Mouse (Mus musculus) midbrain, embryonic 11.5 days (tissue): ENCODE data around the gene Ndufs7. TPM values are rescaled to one million over a fixed set of nuclear protein-coding genes. Genes with fewer than 3 reads are reported as not detected.
"Not testable (repeated sequence)": the region's sequence is repeated elsewhere in the genome, so short reads cannot be mapped to it uniquely, and the experiment has no call there.

ENCODE experiments used
- ATAC-seq: fragments of 200-750 bp; cut with Nextera tagmentation; 2 replicates; pipeline ENCODE4 v1.8.0; 2017; ENCODE audit warnings: moderate TSS enrichment, moderate library complexity; ENCODE audit not compliant: low FRiP score
- DNase-seq: peaks from one replicate; pipeline ENCODE4 v3.0.0; 2015; ENCODE audit warnings: low spot score; ENCODE audit errors: missing footprints
- H3K27ac ChIP-seq: fragments of 300-500 bp; sonication (generic); 2 replicates; pipeline ENCODE4 v1.5.1; 2014; ENCODE audit warnings: low read depth, low read length
- H3K27me3 ChIP-seq: fragments of 300-500 bp; sonication (generic); 2 replicates; pipeline ENCODE4 v1.6.1; 2014; ENCODE audit warnings: mild to moderate bottlenecking, low read length, moderate library complexity, mixed read lengths; ENCODE audit not compliant: control insufficient read depth, insufficient read depth
- H3K36me3 ChIP-seq: fragments of 300-500 bp; sonication (generic); 2 replicates; pipeline ENCODE4 v1.6.1; 2014; ENCODE audit warnings: mild to moderate bottlenecking, low read length, moderate library complexity, mixed read lengths; ENCODE audit not compliant: control insufficient read depth, insufficient read depth
- H3K4me1 ChIP-seq: fragments of 300-500 bp; sonication (generic); 2 replicates; pipeline ENCODE4 v1.6.1; 2014; ENCODE audit warnings: low read length; ENCODE audit not compliant: control insufficient read depth, insufficient read depth
- H3K4me2 ChIP-seq: fragments of 300-500 bp; sonication (generic); 2 replicates; pipeline ENCODE4 v1.6.1; 2014; ENCODE audit warnings: mild to moderate bottlenecking, moderate library complexity
- H3K4me3 ChIP-seq: fragments of 300-500 bp; sonication (generic); 2 replicates; pipeline ENCODE4 v1.5.1; 2014; ENCODE audit warnings: low read depth, low read length
- H3K9ac ChIP-seq: fragments of 300-500 bp; sonication (generic); 2 replicates; pipeline ENCODE4 v1.6.1; 2014; ENCODE audit warnings: low read length
- H3K9me3 ChIP-seq: fragments of 300-500 bp; sonication (generic); 2 replicates; pipeline ENCODE4 v1.6.1; 2016; ENCODE audit warnings: low read length; ENCODE audit not compliant: control insufficient read depth
- whole genome bisulfite sequencing: fragments of 180-500 bp; shearing (Covaris S2); extraction: QIAGEN DNeasy Blood & Tissue Kit; methylation state at CpG from one replicate; pipeline ENCODE4 v1.1.7; 2014; 5-methylcytosine and 5-hydroxymethylcytosine counted together
- polyA plus RNA-seq: library from polyadenylated mRNA; unstranded; fragments of >200 nt; fragmentation: Nextera tagmentation; extraction: Ambion mirVana; gene quantifications from 2 replicates; pipeline ENCODE4 v1.2.1, GENCODE M21; 2014

Gene Ndufs7
- polyA plus RNA-seq, 1 experiment from 2014 or later = 229 TPM

DNA sequence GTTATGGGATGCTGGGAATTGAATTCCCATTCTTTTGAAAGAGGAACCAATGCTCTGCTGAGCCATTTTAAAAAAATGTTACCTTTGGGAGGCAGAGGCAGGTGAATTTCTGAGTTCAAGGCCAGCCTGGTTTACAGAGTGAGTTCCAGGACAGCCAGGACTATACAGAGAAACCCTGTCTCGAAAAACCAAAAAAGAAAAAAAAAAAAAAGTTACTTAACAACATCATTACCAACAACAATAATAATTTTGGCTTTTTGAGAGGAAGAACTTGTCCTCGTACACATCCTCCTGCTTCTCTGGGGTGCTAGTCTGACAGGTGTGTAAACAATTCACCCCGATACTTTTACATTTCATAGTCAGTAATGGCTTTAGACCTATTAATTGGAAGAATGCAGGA, 484 bp upstream of the Ndufs7 start:
- Histone ChIP-seq H3K4me2 (peak overlapping the region; percentile 63; the same call in 1 of the 2 replicates), H3K4me3 (peak overlapping the region; percentile 58; the same call in 1 of the 2 replicates), H3K4me1 (peaks cover 17% of the 10 kb centered on the region)
- DNase-seq, H3K9me3 ChIP-seq, H3K9ac ChIP-seq, H3K27me3 ChIP-seq, H3K36me3 ChIP-seq, H3K27ac ChIP-seq: not testable (repeated sequence)
- peak; percentile 2; the same call in 1 of the 2 replicates for ATAC-seq
- WGBS = 60% methylated on average over 3 of the region's 3 CpGs

DNA sequence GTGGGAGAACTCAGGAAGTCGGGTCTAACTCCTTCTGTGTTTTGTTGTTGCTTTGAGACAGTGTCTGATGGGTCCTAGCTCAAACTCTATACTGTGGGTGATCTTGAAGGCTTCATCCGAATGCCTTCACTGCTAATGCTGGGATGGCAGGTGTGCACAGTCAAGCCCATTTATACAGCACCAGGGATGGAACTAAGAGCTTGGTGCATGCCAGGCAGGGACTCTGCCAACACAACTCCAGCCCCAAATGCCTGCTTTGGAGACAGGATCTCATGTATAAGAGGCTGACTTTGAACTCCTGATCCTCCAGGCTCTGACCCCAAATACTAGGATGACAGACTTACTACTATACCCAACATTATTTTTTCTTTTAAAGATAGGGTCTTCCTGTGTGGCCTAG, 1.1 kb downstream of the Ndufs7 start:
- H3K4me2 ChIP-seq = peak overlapping the region; percentile 63
- H3K4me3 ChIP-seq = peak overlapping the region; percentile 58
- peak overlapping the region; percentile 64 for H3K9ac ChIP-seq
- peaks cover 5% of the 10 kb centered on the region for H3K36me3 ChIP-seq
- ATAC-seq = no peak
- no peaks in the 10 kb centered on the region for H3K9me3 ChIP-seq
- no peaks in the 10 kb centered on the region for H3K27me3 ChIP-seq
- DNase-seq = no peak
- WGBS = 45% methylated on average over 2 of the region's 2 CpGs
- H3K4me1 ChIP-seq = peaks cover 13% of the 10 kb centered on the region
- H3K27ac ChIP-seq = no peak overlapping the region

DNA sequence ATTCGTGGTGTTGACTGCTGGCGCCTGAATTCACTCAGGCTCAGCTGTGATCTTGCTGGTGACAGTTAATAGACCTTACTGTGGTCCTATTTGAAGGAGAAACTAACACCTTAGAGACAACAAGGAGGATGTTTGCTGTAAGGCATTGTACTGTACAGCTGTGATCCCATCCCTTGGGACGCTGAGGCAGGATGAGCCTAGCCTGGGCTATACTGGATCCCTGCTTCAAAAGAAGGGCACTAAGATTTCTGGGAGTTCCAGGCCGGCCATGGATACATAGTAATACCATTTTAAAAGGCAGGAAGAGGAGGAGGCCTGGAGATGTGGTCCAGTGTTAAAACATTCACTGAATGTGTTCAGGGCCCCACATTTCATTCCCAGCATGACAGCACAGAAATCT, 1.7 kb downstream of the Ndufs7 start:
- Histone ChIP-seq H3K9me3 (no peaks in the 10 kb centered on the region), H3K36me3 (peaks cover 5% of the 10 kb centered on the region), H3K4me1 (peaks cover 8% of the 10 kb centered on the region; the same call in 1 of the 2 replicates), H3K4me2 (peak overlapping the region; percentile 63), H3K27ac (no peak overlapping the region), H3K4me3 (no peak overlapping the region), H3K9ac (no peak overlapping the region), H3K27me3 (no peaks in the 10 kb centered on the region)
- ATAC-seq (no peak), DNase-seq (no peak)
- 92% methylated on average over 4 of the region's 4 CpGs for WGBS

DNA sequence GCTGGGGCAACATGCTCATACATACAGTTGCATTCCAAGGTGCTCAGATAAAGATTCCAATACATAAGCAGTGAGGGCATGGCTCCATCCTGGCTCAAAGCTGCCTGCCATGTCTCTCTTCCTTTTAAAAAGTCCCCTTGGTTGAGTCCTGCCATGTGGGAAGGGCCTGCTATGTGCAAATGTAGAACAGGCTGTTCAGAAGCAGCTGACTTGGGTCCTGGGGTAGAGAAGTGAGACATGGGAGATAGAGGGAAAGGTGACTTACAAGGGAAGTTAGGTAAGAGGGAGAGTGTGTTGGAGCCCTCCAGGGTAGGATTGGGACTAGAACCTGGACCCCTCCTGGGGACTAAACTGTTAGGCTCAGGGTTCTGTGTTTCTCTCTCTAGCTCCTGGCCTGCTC, 3.1 kb downstream of the Ndufs7 start:
- DNase-seq = no peak
- peaks cover 11% of the 10 kb centered on the region for H3K4me1 ChIP-seq
- peaks cover 5% of the 10 kb centered on the region for H3K36me3 ChIP-seq
- H3K9ac ChIP-seq = no peak overlapping the region
- no peak for ATAC-seq
- no peak overlapping the region for H3K4me2 ChIP-seq
- H3K27ac ChIP-seq = no peak overlapping the region
- H3K9me3 ChIP-seq = no peaks in the 10 kb centered on the region
- no peak overlapping the region for H3K4me3 ChIP-seq
- no peaks in the 10 kb centered on the region for H3K27me3 ChIP-seq

DNA sequence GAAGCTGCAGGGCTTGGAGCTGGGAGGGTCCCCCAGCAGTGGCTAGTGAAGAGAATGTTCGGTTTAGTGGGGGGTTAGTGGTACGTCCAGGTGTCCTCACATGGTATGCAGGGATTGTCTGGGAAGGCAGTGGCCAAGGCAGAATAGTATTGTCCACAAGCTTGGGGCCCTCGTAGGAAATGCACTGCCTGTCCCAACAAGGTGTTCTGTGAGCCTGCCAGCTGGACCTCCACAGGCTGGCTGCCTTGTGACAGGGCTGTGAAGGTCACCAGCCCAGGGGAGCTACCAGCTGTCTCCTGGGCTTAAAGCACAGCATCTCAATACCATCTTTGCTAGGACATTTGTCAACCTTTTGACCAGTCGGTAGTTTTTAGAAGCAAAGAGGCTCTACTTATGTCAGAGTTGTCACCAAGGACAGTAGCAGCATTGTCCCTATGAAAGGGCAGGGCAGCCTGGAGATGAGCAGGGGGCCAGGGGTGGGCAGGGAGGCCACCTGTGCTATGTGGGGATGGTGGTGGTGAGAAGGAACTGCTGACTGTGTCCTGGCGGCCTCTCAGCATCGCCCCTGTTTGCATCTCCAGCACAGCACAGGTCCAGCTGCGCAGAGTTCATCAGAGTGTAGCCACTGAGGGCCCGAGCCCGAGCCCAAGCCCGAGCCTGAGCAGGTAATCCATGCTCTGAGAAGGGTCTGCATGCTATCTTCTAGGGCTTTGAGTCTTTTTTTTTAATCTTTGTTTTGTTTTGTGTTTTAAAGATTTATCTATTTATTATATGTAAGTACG, 3.8 kb downstream of the Ndufs7 start:
- no peak for DNase-seq
- Histone ChIP-seq H3K27ac (no peak overlapping the region), H3K36me3 (peaks cover 7% of the 10 kb centered on the region), H3K27me3 (no peaks in the 10 kb centered on the region), H3K4me3 (no peak overlapping the region), H3K9ac (no peak overlapping the region), H3K4me2 (no peak overlapping the region), H3K4me1 (peaks cover 11% of the 10 kb centered on the region), H3K9me3 (no peaks in the 10 kb centered on the region)
- ATAC-seq = no peak
- 91% methylated on average over 11 of the region's 11 CpGs for WGBS

DNA sequence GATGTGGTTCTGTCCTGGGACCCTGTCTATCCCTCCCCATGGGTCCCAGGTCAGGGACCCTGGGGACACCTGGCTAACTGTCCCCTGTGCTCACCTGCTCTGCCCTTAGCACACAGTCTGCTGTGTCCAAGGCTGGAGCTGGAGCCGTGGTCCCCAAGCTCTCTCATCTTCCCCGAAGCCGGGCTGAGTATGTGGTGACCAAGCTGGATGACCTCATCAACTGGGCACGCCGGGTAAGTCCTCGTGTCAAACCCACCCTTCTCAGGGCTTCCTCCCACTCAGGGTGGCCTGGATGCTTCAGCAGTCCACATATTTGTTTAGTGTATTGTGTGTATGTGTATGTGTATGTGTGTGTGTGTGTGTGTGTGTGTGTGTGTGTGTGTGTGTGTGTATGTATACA, 4.6 kb downstream of the Ndufs7 start:
- 91% methylated on average over 6 of the region's 6 CpGs for WGBS
- Histone ChIP-seq H3K36me3 (peaks cover 9% of the 10 kb centered on the region), H3K27me3 (no peaks in the 10 kb centered on the region)

DNA sequence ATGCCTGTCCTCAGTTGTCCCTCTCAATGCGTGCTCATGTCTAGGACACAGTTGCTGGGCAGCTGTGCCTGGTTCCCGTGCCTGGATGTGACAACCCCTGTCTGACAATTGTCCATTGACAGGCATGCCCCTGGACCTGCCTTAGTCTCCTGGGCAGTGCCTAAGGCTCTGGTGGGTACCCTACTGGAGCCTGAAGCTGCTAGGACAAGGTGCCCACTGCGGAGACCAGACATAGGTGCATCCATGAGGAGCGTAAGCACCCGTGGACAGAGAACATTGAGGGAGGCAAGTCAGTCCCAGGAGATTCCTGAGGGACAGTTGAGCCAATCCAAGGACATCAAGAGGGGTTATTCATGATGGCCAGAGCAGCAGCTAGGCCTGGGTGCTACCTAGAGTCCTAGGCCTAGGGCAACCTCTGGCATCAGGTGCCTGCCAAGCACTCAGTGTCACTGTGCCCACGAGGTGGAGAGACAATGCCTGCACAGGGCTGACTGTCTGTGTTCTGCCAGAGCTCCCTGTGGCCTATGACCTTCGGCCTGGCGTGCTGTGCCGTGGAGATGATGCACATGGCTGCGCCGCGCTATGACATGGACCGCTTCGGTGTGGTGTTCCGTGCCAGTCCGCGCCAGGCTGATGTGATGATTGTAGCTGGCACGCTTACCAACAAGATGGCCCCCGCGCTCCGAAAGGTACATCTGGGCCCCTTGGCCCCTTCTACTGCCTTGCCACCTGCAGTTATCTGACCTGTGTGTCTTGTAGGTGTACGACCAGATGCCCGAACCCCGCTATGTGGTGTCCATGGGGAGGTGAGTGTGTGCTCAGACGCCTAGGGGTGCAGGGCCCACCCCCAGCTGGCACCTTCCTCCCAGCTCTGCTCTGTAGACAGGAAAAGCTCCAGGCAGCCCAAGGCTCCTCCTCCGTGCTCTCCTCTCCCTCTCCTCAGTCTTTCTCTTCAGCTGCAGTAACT, 5.7 kb downstream of the Ndufs7 start:
- peaks cover 9% of the 10 kb centered on the region for H3K36me3 ChIP-seq
- no peak overlapping the region for H3K27ac ChIP-seq
- 97% methylated on average over 26 of the region's 26 CpGs for WGBS
- H3K9ac ChIP-seq = no peak overlapping the region
- peaks cover 19% of the 10 kb centered on the region for H3K4me1 ChIP-seq
- no peak for ATAC-seq
- H3K9me3 ChIP-seq = no peaks in the 10 kb centered on the region
- H3K4me3 ChIP-seq = no peak overlapping the region
- no peak overlapping the region for H3K4me2 ChIP-seq
- no peaks in the 10 kb centered on the region for H3K27me3 ChIP-seq
- DNase-seq = no peak

More for the DNA sequence above, 4.6 kb downstream of the Ndufs7 start:
- H3K4me3 ChIP-seq = no peak overlapping the region
- H3K4me1 ChIP-seq = peaks cover 11% of the 10 kb centered on the region
- H3K9me3 ChIP-seq = no peaks in the 10 kb centered on the region
- no peak for ATAC-seq
- no peak for DNase-seq
- H3K9ac ChIP-seq = no peak overlapping the region
- H3K4me2 ChIP-seq = no peak overlapping the region
- no peak overlapping the region for H3K27ac ChIP-seq

DNA sequence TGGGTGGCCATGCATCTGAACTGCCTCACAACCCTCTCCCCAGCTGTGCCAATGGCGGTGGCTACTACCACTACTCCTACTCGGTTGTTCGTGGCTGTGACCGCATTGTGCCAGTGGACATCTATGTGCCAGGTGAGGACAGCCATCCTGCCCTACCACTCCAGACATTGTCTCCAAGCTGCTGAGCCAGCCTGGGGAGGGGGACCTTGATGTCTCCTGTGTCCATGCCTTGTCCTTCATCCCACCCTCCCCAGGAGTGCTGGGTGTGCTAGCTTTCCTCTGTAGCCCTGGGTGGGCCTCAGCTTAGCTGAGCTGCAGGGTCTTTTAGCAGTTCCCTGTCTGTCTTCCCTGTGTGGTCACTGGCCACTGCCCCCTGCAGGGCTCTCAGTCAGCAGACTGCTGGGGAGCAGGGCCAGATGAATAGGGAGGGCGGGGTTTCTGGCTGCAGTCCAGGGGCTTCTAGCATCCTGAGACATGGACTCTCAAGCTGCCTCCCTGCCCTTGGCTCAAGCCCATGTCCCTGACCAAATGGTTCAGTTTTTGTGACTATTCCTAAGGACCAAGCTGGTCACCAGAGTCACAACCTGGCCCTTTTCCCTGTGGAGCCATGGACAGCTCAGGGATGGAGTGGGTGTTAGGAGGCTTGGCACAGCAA, 7.1 kb downstream of the Ndufs7 start:
- no peak overlapping the region for H3K4me3 ChIP-seq
- WGBS = 84% methylated on average over 5 of the region's 5 CpGs
- no peak overlapping the region for H3K27ac ChIP-seq
- peaks cover 9% of the 10 kb centered on the region for H3K36me3 ChIP-seq
- peaks cover 23% of the 10 kb centered on the region for H3K4me1 ChIP-seq
- ATAC-seq (no peak), DNase-seq (no peak)
- H3K9me3 ChIP-seq = no peaks in the 10 kb centered on the region
- no peak overlapping the region for H3K9ac ChIP-seq
- no peak overlapping the region for H3K4me2 ChIP-seq
- H3K27me3 ChIP-seq = no peaks in the 10 kb centered on the region
